Mouse (Mus musculus): Measurements from ENCODE around the gene Fcf1. TPM values are rescaled to one million over a fixed set of nuclear protein-coding genes. Genes with fewer than 3 reads are reported as not detected.

The Fcf1 gene
- polyA plus RNA-seq, 1 experiment from 2014 or later, result 136 TPM

DNA sequence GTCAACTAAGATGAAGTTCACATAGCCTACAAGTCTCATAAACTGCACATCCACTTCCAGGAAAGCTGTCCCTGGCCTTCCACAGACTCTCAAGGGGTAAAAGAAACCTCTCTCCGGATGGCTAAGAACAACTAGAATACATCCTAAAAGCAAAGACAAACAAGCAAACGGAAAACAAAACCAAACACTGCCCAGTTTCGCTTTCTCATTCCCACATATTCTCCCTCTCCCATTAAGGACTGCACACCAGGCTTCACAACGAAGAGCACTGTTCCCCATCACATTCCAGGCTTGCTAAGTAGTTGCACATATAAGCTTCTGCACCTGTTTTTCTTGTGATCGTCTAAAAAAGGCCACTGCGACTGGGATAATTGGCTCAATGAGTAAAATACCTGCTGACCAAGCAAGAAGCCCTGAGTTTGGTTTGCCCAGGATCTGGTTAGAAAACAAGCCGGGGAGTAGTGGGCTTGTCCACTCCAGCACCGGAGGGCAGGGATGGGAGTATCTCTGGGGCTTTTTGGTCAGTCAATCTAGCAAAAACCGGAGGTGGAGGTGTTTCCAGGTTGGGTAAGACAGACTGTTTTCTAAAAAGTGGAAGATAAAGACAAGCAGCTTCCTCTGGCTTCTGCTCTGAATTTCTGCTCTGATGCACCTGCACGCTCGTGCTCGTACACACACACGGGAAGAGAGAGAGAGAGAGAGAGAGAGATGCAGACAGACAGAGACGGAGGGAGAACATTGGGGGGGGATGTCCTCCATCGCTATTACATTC, 855 bp upstream of the Fcf1 start:
- ATAC-seq, result 0 out of 2 replicates have a peak, but pooled peaks have one; percentile 3
- Histone ChIP-seq H3K27ac (peak overlapping the region; percentile 88), H3K4me2 (peak overlapping the region; percentile 79), H3K27me3 (replicated peaks) (no peaks in the 10 kb centered on the region), H3K36me3 (peaks cover 32% of the 10 kb centered on the region), H3K9me3 (replicated peaks) (no peaks in the 10 kb centered on the region), H3K9ac (peak overlapping the region; percentile 90), H3K4me3 (peak overlapping the region; percentile 90), H3K4me1 (peaks cover 45% of the 10 kb centered on the region)
- WGBS (ENCODE audit: insufficient replicate concordance), result 12% methylated on average over 15 of the region's 15 CpGs

- Histone ChIP-seq H3K36me3 (peaks cover 96% of the 10 kb centered on the region), H3K4me2 (no peak overlapping the region), H3K4me3 (no peak overlapping the region), H3K27ac (no peak overlapping the region), H3K27me3 (replicated peaks) (no peaks in the 10 kb centered on the region), H3K9ac (no peak overlapping the region), H3K4me1 (no peaks in the 10 kb centered on the region), H3K9me3 (replicated peaks) (no peaks in the 10 kb centered on the region)
- no peak for ATAC-seq
- WGBS (ENCODE audit: insufficient replicate concordance), result 85% methylated on average over 2 of the region's 2 CpGs
These were observed 8.7 kb downstream of the Fcf1 start for GRCm38 (mm10) chr12:84979264-84979862.

DNA sequence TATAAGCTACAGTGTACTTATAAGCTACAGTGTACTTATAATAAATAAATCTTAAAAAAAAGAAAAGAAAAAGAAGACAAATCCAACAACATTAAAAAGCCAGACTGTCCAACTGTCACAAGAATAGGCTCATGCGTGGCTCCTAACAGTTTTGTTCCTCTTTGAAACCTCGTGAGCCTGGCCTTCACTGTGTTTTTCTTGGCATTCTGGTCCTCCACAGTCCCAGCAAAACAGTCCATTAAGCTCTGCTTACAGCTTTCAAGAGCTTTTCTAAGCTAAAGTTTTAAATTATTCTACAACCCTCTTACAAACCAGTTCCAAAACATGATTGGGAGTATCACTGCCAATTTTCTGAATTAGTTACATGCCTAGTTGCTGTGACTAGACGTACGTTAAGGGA, 18.8 kb downstream of the Fcf1 start:
- no peak for ATAC-seq
- WGBS (ENCODE audit: insufficient replicate concordance), result 51% methylated on average over 4 of the region's 4 CpGs
- Histone ChIP-seq H3K4me2 (no peak overlapping the region), H3K9ac (no peak overlapping the region), H3K27me3 (replicated peaks) (peaks cover 18% of the 10 kb centered on the region), H3K9me3 (replicated peaks) (no peaks in the 10 kb centered on the region), H3K27ac (no peak overlapping the region), H3K4me3 (no peak overlapping the region), H3K36me3 (peaks cover 8% of the 10 kb centered on the region), H3K4me1 (peaks cover 7% of the 10 kb centered on the region)

DNA sequence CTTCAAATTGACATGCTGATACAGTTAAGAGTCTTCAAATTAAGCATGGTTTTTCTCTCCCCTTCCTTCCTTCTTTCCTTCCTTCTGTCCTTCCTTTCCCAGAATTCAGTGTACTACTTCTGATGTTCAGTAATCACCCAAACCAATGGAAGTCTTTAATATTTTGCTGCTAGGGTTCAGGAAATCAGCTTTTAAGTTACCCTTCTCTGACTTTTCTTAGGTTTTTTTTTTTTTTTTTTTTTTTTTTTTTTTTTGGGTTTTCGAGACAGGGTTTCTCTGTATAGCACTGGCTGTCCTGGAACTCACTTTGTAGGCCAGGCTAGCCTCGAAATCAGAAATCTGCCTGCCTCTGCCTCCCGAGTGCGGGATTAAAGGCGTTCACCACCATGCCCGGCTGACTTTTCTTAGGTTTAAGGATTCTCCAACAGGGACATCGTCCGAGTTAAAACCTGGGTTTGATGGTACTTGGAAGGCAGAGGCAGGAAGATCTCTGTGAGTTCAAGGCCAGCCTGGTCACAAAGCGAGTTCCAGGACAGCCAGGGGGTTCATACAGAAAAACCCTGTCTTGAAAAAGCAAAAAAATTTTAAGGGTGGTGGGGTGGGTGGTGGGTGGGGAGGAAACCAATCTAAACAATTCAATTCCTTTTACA, 24.5 kb downstream of the Fcf1 start:
- 87% methylated on average over 9 of the region's 9 CpGs for WGBS (ENCODE audit: insufficient replicate concordance)
- Histone ChIP-seq H3K4me2 (peak overlapping the region; percentile 90), H3K27me3 (replicated peaks) (peaks cover 11% of the 10 kb centered on the region), H3K9ac (peak overlapping the region; percentile 35; the same call in 1 of the 2 replicates), H3K4me1 (peaks cover 57% of the 10 kb centered on the region), H3K9me3 (replicated peaks) (no peaks in the 10 kb centered on the region; the same call in 1 of the 2 replicates), H3K36me3 (0 out of 2 replicates have a peak, but pooled peaks cover 7% of the 10 kb centered on the region), H3K27ac (peak overlapping the region; percentile 46; the same call in 1 of the 2 replicates), H3K4me3 (peak overlapping the region; percentile 87)
- ATAC-seq, result no peak

GRCm38 (mm10) chr12:84996083-84996496, 25.4 kb downstream of the Fcf1 start, which contains the start of gene Ylpm1:
Gene Ylpm1, plus strand, starts transcription at chr12:84996321.
- H3K4me1 ChIP-seq, result peaks cover 58% of the 10 kb centered on the region
- peak within 1 kb of the TSS; percentile 92 for H3K9ac ChIP-seq
- H3K27ac ChIP-seq, result peak within 1 kb of the TSS; percentile 88
- H3K4me2 ChIP-seq, result peak within 1 kb of the TSS; percentile 90
- peak within 1 kb of the TSS; percentile 87 for H3K4me3 ChIP-seq
- H3K36me3 ChIP-seq, result 0 out of 2 replicates have a peak, but pooled peaks cover 7% of the 10 kb centered on the region
- ATAC-seq, result peak; percentile 97
- H3K27me3 ChIP-seq (replicated peaks), result peaks cover 6% of the 10 kb centered on the region; the same call in 1 of the 2 replicates
- WGBS (ENCODE audit: insufficient replicate concordance), result under 1% methylated on average over 45 of the region's 45 CpGs
- no peaks in the 10 kb centered on the region; the same call in 1 of the 2 replicates for H3K9me3 ChIP-seq (replicated peaks)

GRCm38 (mm10) chr12:84996501-84997398, 26.1 kb downstream of the Fcf1 start:
- Histone ChIP-seq H3K9ac (peak overlapping the region; percentile 92), H3K4me3 (peak overlapping the region; percentile 87), H3K4me1 (peaks cover 58% of the 10 kb centered on the region), H3K27me3 (replicated peaks) (peaks cover under 1% of the 10 kb centered on the region; the same call in 1 of the 2 replicates), H3K36me3 (0 out of 2 replicates have a peak, but pooled peaks cover 7% of the 10 kb centered on the region), H3K4me2 (peak overlapping the region; percentile 90), H3K27ac (peak overlapping the region; percentile 88), H3K9me3 (replicated peaks) (no peaks in the 10 kb centered on the region; the same call in 1 of the 2 replicates)
- under 1% methylated on average over 44 of the region's 44 CpGs for WGBS (ENCODE audit: insufficient replicate concordance)
- peak; percentile 63 for ATAC-seq

DNA sequence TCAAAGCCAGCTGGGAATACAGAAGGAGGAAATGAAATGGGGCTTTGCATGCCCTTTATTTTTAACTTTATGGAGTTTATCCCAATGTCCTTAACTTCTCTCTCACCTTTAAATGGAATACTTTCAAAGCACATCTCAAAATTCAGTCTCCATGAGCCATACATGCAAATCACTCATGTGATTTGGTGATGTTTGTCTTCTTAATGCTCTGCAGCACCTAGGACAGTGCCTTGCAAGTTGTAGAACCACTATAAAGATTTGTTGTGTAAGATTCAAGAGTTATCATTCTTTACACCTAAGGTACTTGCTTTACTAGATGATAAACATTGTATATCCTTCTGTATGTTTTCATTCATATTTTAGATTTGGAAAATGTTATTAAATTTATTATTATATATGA, 28.4 kb downstream of the Fcf1 start:
- peaks cover 26% of the 10 kb centered on the region for H3K36me3 ChIP-seq
- no peak overlapping the region for H3K27ac ChIP-seq
- peak overlapping the region; percentile 90 for H3K4me2 ChIP-seq
- peak overlapping the region; percentile 25; the same call in 1 of the 2 replicates for H3K9ac ChIP-seq
- H3K4me3 ChIP-seq, result peak overlapping the region; percentile 87
- H3K9me3 ChIP-seq (replicated peaks), result no peaks in the 10 kb centered on the region; the same call in 1 of the 2 replicates
- H3K27me3 ChIP-seq (replicated peaks), result no peaks in the 10 kb centered on the region
- H3K4me1 ChIP-seq, result peaks cover 54% of the 10 kb centered on the region
- ATAC-seq, result no peak

DNA sequence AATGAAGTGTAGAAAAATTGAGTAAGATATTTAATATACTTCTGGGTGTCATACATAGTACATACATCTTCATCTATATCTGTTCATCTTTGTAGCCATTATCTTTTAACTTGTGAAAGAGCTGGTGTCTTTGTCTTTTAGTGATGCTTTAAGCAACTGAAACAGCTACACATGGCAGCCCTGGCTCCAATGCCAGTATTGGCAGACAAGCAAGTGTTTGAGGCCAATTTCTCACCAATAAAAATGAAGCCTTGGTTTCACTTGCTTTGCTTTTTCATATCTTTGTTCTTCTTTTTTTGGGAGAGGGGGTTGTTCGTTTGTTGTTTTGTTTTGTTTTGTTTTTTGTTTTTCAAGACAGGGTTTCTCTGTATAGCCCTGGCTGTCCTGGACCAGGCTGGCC, 35.5 kb downstream of the Fcf1 start:
- no peaks in the 10 kb centered on the region for H3K9me3 ChIP-seq (replicated peaks)
- peaks cover 40% of the 10 kb centered on the region for H3K36me3 ChIP-seq
- no peak overlapping the region for H3K9ac ChIP-seq
- no peak for ATAC-seq
- H3K4me2 ChIP-seq, result no peak overlapping the region
- no peaks in the 10 kb centered on the region for H3K27me3 ChIP-seq (replicated peaks)
- no peak overlapping the region for H3K4me3 ChIP-seq
- H3K27ac ChIP-seq, result no peak overlapping the region
- 72% methylated on average over 1 of the region's 1 CpGs for WGBS (ENCODE audit: insufficient replicate concordance)
- peaks cover 12% of the 10 kb centered on the region for H3K4me1 ChIP-seq

DNA sequence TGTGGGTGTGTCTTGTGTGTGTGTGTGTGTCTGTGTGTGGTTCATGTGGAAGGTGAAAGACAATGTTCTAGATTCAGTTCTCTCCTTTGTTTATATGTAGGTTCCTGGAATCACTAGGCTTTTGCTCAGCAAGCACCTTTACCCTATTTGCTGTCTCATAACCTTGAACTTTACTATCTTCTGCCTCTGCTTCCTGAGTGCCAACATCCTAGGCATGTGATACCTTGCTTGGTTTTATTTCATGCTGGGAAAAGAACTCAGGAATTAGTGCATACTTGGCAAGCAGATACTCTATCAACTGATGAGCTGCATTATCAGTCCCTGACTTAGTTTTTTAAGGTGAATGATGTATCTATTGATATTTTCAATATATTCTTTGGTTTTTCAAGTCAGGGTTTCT, 36.3 kb downstream of the Fcf1 start:
- H3K4me2 ChIP-seq, result no peak overlapping the region
- 0 out of 2 replicates have a peak, but pooled peaks cover 4% of the 10 kb centered on the region for H3K9me3 ChIP-seq (replicated peaks)
- H3K27ac ChIP-seq, result no peak overlapping the region
- ATAC-seq, result no peak
- no peak overlapping the region for H3K9ac ChIP-seq
- H3K36me3 ChIP-seq, result peaks cover 46% of the 10 kb centered on the region
- H3K4me1 ChIP-seq, result peaks cover 17% of the 10 kb centered on the region
- no peak overlapping the region for H3K4me3 ChIP-seq
- no peaks in the 10 kb centered on the region for H3K27me3 ChIP-seq (replicated peaks)

GRCm38 (mm10) chr12:85009776-85010175, 39.1 kb downstream of the Fcf1 start:
- Histone ChIP-seq H3K4me1 (peaks cover 14% of the 10 kb centered on the region), H3K36me3 (peaks cover 54% of the 10 kb centered on the region), H3K27ac (no peak overlapping the region), H3K9ac (no peak overlapping the region), H3K4me3 (no peak overlapping the region), H3K27me3 (replicated peaks) (no peaks in the 10 kb centered on the region), H3K4me2 (no peak overlapping the region), H3K9me3 (replicated peaks) (0 out of 2 replicates have a peak, but pooled peaks cover 4% of the 10 kb centered on the region)
- 80% methylated on average over 1 of the region's 1 CpGs for WGBS (ENCODE audit: insufficient replicate concordance)
- no peak for ATAC-seq

- ATAC-seq, result no peak
- H3K4me2 ChIP-seq, result no peak overlapping the region
- H3K4me1 ChIP-seq, result peaks cover 14% of the 10 kb centered on the region
- 90% methylated on average over 2 of the region's 2 CpGs for WGBS (ENCODE audit: insufficient replicate concordance)
- peaks cover 53% of the 10 kb centered on the region for H3K36me3 ChIP-seq
- no peak overlapping the region for H3K27ac ChIP-seq
- 0 out of 2 replicates have a peak, but pooled peaks cover 4% of the 10 kb centered on the region for H3K9me3 ChIP-seq (replicated peaks)
- H3K4me3 ChIP-seq, result no peak overlapping the region
- no peaks in the 10 kb centered on the region for H3K27me3 ChIP-seq (replicated peaks)
- H3K9ac ChIP-seq, result no peak overlapping the region
These were observed 39.8 kb downstream of the Fcf1 start for GRCm38 (mm10) chr12:85010541-85010940.

Data from liver, embryonic 12.5 days (tissue).